ENCODE assay signal across 8 mouse cellular contexts in genomic region chr3:88152056-88152455, GRCm38 (mm10). TPM values are rescaled to one million over a fixed set of nuclear protein-coding genes. Genes with fewer than 3 reads are reported as not detected.
DNase-seq lines count a peak whose midpoint lies in the region; ATAC-seq and TF ChIP-seq lines count a peak whose summit lies in the region.

No protein-coding gene starts in this region.

- peak overlapping the region; percentile 38 for H3K4me2 ChIP-seq in hindbrain, embryonic 15.5 days
- peak overlapping the region; percentile 4; the same call in 1 of the 2 replicates for H3K4me2 ChIP-seq in midbrain, embryonic 11.5 days
- no peak overlapping the region for H3K4me2 ChIP-seq in intestine, embryonic 16.5 days (ENCODE audit: low read depth, low read length)

- H3K27me3 ChIP-seq in hindbrain, embryonic 15.5 days = no peaks in the 10 kb centered on the region
- no peaks in the 10 kb centered on the region for H3K27me3 ChIP-seq in midbrain, embryonic 11.5 days (ENCODE audit: control insufficient read depth, insufficient read depth, low read length)
- no peaks in the 10 kb centered on the region for H3K27me3 ChIP-seq in intestine, embryonic 16.5 days (replicated peaks; ENCODE audit: control insufficient read depth, insufficient read depth, low read length)

- TF ChIP-seq CTCF in cortical plate, adult 2 months (IDR thresholded peaks at IDR 0.05; ENCODE audit: extremely low read depth, insufficient read depth, low read length) = no peak

- peak; percentile 89 for ATAC-seq in hindbrain, embryonic 15.5 days (ENCODE audit: low FRiP score, low read depth)
- ATAC-seq in midbrain, embryonic 11.5 days (ENCODE audit: low FRiP score) = peak; percentile 90
- no peak for ATAC-seq in activated CD4-positive, CD25-positive, alpha-beta regulatory T cell, adult 4 months
- ATAC-seq in intestine, embryonic 16.5 days = no peak

- TF ChIP-seq POLR2A in cortical plate, adult 2 months (IDR thresholded peaks at IDR 0.05; ENCODE audit: extremely low read depth, insufficient read depth, low read length) = no peak

- H3K4me1 ChIP-seq in cortical plate, adult 2 months (ENCODE audit: control insufficient read depth, insufficient read depth, low read length) = peaks cover 37% of the 10 kb centered on the region
- H3K4me1 ChIP-seq in hindbrain, embryonic 15.5 days (replicated peaks) = peaks cover 58% of the 10 kb centered on the region
- peaks cover 37% of the 10 kb centered on the region for H3K4me1 ChIP-seq in midbrain, embryonic 11.5 days (ENCODE audit: control insufficient read depth, insufficient read depth, low read length)
- H3K4me1 ChIP-seq in intestine, embryonic 16.5 days (ENCODE audit: control insufficient read depth, insufficient read depth, low read length) = peaks cover 44% of the 10 kb centered on the region

- H3K27ac ChIP-seq in cortical plate, adult 2 months (ENCODE audit: insufficient read depth, low read length) = peak overlapping the region; percentile 69; the same call in 1 of the 2 replicates
- H3K27ac ChIP-seq in hindbrain, embryonic 15.5 days (replicated peaks) = peak overlapping the region; percentile 84
- H3K27ac ChIP-seq in midbrain, embryonic 11.5 days (ENCODE audit: low read depth, low read length) = peak overlapping the region; percentile 63; the same call in 1 of the 2 replicates
- H3K27ac ChIP-seq in intestine, embryonic 16.5 days (ENCODE audit: low read length) = no peak overlapping the region

- 15% methylated on average over 3 of the region's 3 CpGs for WGBS in hindbrain, embryonic 15.5 days
- 36% methylated on average over 3 of the region's 3 CpGs for WGBS in midbrain, embryonic 11.5 days
- WGBS in intestine, embryonic 16.5 days = 72% methylated on average over 3 of the region's 3 CpGs

- H3K36me3 ChIP-seq in hindbrain, embryonic 15.5 days = peaks cover 11% of the 10 kb centered on the region
- H3K36me3 ChIP-seq in midbrain, embryonic 11.5 days (ENCODE audit: control insufficient read depth, insufficient read depth, low read length) = no peaks in the 10 kb centered on the region
- peaks cover 7% of the 10 kb centered on the region; the same call in 1 of the 2 replicates for H3K36me3 ChIP-seq in intestine, embryonic 16.5 days (ENCODE audit: control insufficient read depth, insufficient read depth, low read length)

- no peak overlapping the region for H3K9ac ChIP-seq in hindbrain, embryonic 15.5 days
- peak overlapping the region; percentile 36; the same call in 1 of the 2 replicates for H3K9ac ChIP-seq in midbrain, embryonic 11.5 days (ENCODE audit: low read length)
- no peak overlapping the region for H3K9ac ChIP-seq in intestine, embryonic 16.5 days (ENCODE audit: low read depth, low read length)

- no peak overlapping the region for H3K4me3 ChIP-seq in cortical plate, adult 2 months (ENCODE audit: insufficient read depth, low read length)
- no peak overlapping the region for H3K4me3 ChIP-seq in hindbrain, embryonic 15.5 days
- H3K4me3 ChIP-seq in midbrain, embryonic 11.5 days (ENCODE audit: low read depth, low read length) = no peak overlapping the region
- H3K4me3 ChIP-seq in intestine, embryonic 16.5 days (ENCODE audit: low read length) = no peak overlapping the region

- H3K9me3 ChIP-seq in hindbrain, embryonic 15.5 days = no peaks in the 10 kb centered on the region
- no peaks in the 10 kb centered on the region for H3K9me3 ChIP-seq in midbrain, embryonic 11.5 days (ENCODE audit: control insufficient read depth, low read length)
- no peaks in the 10 kb centered on the region for H3K9me3 ChIP-seq in intestine, embryonic 16.5 days (ENCODE audit: control insufficient read depth, low read length)

- peak; percentile 23 for DNase-seq in adrenal gland, postnatal 25 days
- no peak for DNase-seq in adrenal gland, adult 2 months
- peak; percentile 96 for DNase-seq in midbrain, embryonic 11.5 days (ENCODE audit: low spot score, missing footprints)
- peak; percentile 87 for DNase-seq in telencephalon, adult 2 months (ENCODE audit: low read depth, low spot score)

RNA-seq across cellular contexts. Expression of gene Mef2d, which starts 9.9 kb away (rescaled TPM):
- 104 TPM in 2 replicates for total RNA-seq in adrenal gland, postnatal 25 days (2021)
- total RNA-seq in adrenal gland, adult 2 months (2021) = 100 to 1,000 TPM in 1 of 2 experiments, 10 to 100 TPM in 1; 78.4 to 114 TPM
- polyA plus RNA-seq in adrenal gland, adult 2 months (2012; rRNA removed) = 173 and 185 TPM in 2 replicates
- 128 and 131 TPM in 2 replicates for polyA plus RNA-seq in cortical plate, adult 2 months (2012; rRNA removed)
- 19.2 and 23.9 TPM in 2 replicates for polyA plus RNA-seq in hindbrain, embryonic 15.5 days (2015; fragmentation: Nextera tagmentation; extraction: Ambion mirVana)
- 9.0 and 10.9 TPM in 2 replicates for polyA plus RNA-seq in midbrain, embryonic 11.5 days (2014; fragmentation: Nextera tagmentation; extraction: Ambion mirVana)
- polyA plus RNA-seq in activated CD4-positive, CD25-positive, alpha-beta regulatory T cell, adult 4 months (2017; shearing (Covaris generic)) = 10 to 100 TPM; 24.3 to 24.5 TPM
- 13.7 and 23.2 TPM in 2 replicates for polyA plus RNA-seq in intestine, embryonic 16.5 days (2015; fragmentation: Nextera tagmentation; extraction: Ambion mirVana)

Comparison
In these comparisons a context has a peak if more than half of its experiments do, and no peak if none do; other contexts are left out.
1. ATAC-seq: peak in hindbrain, embryonic 15.5 days (single experiment) and midbrain, embryonic 11.5 days (single experiment); none in activated CD4-positive, CD25-positive, alpha-beta regulatory T cell, adult 4 months (single experiment) and intestine, embryonic 16.5 days (single experiment).